Mouse (Mus musculus) megakaryocyte progenitor cell, adult 5-6 weeks (primary cell): ENCODE results near the gene Ccnt1. TPM values are rescaled to one million over a fixed set of nuclear protein-coding genes. Genes with fewer than 3 reads are reported as not detected.
"Not testable (repeated sequence)": the region's sequence is repeated elsewhere in the genome, so short reads cannot be mapped to it uniquely, and the experiment has no call there.

ENCODE experiments used
- ATAC-seq: replicated peaks from 2 replicates; pipeline ENCODE4 v1.8.0; 2016; ENCODE audit warnings: mild to moderate bottlenecking, moderate TSS enrichment, inconsistent platforms; ENCODE audit not compliant: poor library complexity
- total RNA-seq, 2 experiments: library from RNA; stranded (forward) in 1 of 2; stranded (reverse) in 1 of 2; fragments of 157-497, 149-512 nt in 1 of 2; fragments of 200-1000 nt in 1 of 2; gene quantifications; 2 replicates each; pipeline versions ENCODE4 v1.2.3 to v1.2.4; 2015 to 2017

Gene Ccnt1
- total RNA-seq, 2 experiments from 2014 or later, result 54.1 to 57.8 TPM

GRCm38 (mm10) chr15:98555881-98556280 lies 14.8 kb downstream of the Ccnt1 start:
- no peak for ATAC-seq

DNA sequence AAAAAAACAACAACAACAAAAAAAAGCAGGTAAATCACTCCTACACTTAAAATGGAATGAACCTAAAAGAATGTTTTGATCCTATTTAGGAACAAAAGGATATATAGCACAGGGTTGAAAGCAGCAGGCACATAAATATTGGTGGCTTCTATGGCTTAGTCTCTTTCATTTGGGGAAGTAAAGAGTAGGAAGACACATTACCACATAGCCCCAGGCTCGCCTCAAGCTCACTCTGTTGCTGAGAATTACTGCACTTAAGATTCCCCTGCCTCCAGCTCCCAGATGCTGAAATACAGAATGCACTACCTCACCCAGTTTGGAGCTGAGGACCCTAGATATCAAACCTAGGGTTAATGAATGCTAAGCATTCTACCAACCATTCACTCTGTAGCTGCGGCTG lies 18.0 kb downstream of the Ccnt1 start:
- ATAC-seq, result peak; percentile 44; the same call in 1 of the 2 replicates

DNA sequence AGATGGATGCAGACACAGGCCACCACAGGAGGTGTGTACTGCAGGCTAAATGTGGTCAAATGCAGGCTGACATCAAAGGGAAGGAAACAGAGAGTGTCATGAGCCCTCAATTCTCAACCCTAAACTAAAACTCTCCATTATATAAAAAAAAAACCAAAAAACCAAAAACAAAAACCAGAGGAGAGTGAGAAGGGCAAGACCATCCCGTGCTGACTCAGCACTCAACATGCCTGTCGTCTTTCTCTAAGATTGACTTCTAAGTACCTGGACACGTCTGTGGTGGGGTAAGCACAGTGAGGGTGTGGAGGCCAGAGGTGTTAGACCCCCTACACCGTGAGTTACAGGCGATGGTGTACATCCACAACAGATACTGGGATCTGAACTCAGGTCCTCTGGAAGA lies 23.9 kb downstream of the Ccnt1 start:
- no peak for ATAC-seq

- ATAC-seq, result no peak
Observed at GRCm38 (mm10) chr15:98545151-98545550, 25.6 kb downstream of the Ccnt1 start.

- ATAC-seq, result no peak
Observed at GRCm38 (mm10) chr15:98543341-98543740, 27.4 kb downstream of the Ccnt1 start.

DNA sequence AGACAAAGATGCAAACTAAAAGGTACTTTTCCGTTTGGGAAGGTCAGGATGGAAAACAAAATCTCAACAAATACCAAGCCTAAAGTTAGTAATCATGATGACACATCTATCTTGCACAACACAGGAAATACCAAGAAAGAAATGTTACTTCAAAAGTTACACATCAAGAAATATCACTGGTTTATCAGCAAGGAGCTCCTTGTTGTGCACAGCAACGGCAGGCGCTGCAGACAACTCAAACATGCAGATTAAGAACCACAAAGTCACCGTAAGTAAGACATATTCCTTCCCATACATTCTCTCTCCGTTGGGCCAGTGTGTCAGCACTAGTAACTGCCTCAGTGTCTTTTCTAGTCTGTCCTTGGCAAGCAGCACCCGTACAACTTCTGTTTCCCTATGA lies 29.7 kb downstream of the Ccnt1 start:
- ATAC-seq, result peak; percentile 92

- ATAC-seq, result no peak
Observed at GRCm38 (mm10) chr15:98537923-98538322, 32.8 kb downstream of the Ccnt1 start.

- ATAC-seq, result no peak
Observed at GRCm38 (mm10) chr15:98536828-98537510, 33.8 kb downstream of the Ccnt1 start.

DNA sequence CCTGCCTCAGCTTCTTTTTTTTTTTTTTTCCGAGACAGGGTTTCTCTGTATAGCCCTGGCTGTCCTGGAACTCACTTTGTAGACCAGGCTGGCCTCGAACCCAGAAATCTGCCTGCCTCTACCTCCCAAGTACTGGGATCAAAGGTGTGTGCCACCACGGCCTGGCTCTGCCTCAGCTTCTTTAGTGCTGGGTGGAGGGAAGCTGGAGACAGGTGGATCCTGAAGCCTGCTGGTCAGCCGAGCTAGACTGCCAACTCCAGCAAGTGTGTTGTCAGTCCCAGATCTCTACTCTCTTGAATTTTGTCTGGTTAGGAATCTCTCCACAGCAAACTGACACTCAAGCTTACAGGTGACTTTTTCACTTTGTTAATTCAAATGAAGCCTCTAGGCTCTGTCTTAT lies 34.8 kb downstream of the Ccnt1 start:
- ATAC-seq, result no peak

GRCm38 (mm10) chr15:98533881-98534627 lies 36.7 kb downstream of the Ccnt1 start, which contains the start of gene Kansl2:
Gene Kansl2, minus strand, starts transcription at chr15:98534264.
- peak; percentile 96 for ATAC-seq

DNA sequence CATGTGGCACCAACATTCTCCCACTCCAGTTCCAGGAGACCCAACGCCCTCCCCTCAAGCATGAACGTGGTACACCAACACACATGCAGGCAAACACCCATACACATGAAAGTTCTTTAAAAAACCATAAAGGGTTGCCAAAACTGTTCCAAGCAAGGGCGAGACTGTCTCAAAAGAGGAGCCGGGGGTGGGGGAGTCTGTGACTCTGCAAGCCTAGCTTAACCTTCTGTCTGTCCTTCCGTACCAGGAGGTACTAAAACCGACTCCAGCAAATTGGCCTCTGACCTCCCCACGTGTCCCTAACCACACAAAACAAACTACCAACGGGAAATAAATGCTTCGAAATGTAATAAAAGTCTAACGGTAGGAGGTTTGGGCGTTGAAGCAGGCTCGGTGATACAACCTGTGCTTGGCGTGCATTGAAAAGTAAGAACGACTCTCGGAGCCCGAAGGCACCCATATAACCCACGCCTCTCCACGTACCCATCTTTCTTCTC lies 37.6 kb downstream of the Ccnt1 start:
- ATAC-seq, result no peak

DNA sequence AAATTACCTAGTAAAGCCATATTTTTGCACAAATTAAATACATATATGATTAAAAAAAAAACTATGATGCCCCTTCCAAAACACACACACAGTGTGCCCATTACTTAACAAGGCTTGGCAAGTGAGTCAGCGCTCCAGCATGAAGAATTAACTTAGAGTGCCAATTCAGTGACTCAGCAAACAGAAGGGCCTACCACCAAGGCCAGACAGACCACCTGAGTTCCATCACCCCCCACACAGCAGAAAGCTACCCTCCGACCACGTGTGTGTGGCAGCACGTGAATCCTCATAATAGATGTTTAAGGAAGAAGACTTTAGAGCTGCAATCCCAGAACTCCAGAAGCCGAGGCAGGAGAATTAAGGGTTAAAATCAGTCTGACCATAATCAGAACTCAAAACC lies 38.4 kb downstream of the Ccnt1 start:
- ATAC-seq, result 0 out of 2 replicates have a peak, but pooled peaks have one; percentile 10

- ATAC-seq, result no peak
Observed at GRCm38 (mm10) chr15:98528066-98528563, 42.6 kb downstream of the Ccnt1 start.

DNA sequence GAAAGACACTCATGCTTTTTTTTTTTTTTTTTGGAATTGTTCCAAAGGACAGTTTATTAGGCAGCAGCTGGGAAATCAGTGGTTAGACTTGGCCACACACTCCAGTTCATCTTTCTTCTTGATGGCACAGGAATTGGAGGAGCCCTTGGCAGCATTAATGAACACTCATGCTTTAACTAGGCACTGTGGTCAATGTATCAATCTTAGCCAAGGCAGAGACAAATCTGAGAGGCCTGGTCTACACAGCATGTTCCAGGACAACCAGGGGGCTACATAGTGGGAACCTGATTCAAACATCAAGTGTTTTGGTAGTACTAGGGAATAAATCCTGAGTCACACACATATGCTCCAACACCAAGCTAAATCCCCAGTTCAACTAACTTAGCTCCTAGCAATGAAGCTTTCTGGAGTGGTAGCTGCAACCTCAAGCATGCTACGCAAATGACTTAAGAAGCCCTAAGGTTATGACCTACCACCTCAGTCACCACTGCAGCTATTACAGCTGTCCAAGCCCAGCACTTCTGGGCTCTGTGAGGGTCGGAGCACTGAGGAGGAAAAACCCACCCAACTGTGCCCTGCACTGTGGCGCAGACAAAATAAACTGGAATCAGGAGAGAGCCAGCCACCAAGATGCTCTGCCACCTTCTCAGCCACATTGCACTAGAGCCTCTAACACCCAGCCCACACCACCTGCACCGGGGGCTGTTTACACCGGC lies 43.5 kb downstream of the Ccnt1 start:
- no peak for ATAC-seq

- peak; percentile 46; the same call in 1 of the 2 replicates for ATAC-seq
Observed at GRCm38 (mm10) chr15:98526057-98526456, 44.7 kb downstream of the Ccnt1 start.

DNA sequence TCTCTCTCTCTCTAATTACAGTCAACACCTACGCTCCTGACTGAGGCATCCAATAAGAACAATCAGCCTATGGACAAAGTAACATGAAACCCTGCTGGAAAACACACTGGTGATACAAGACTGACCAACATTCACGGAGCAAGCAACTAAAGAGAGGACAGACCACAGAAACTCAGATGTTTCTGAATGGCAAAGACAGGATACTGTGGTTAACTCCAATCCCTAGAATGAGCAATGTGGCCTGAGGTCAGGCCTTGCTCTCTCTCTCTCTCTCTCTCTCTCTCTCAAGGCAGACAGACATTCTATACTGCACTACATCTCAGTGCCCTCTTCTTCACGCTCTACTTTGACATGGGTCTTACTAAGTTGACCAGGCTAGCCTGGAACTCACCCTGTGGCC lies 49.5 kb downstream of the Ccnt1 start:
- no peak for ATAC-seq

GRCm38 (mm10) chr15:98517380-98518355 lies 53.1 kb downstream of the Ccnt1 start:
- ATAC-seq, result peak; percentile 71

DNA sequence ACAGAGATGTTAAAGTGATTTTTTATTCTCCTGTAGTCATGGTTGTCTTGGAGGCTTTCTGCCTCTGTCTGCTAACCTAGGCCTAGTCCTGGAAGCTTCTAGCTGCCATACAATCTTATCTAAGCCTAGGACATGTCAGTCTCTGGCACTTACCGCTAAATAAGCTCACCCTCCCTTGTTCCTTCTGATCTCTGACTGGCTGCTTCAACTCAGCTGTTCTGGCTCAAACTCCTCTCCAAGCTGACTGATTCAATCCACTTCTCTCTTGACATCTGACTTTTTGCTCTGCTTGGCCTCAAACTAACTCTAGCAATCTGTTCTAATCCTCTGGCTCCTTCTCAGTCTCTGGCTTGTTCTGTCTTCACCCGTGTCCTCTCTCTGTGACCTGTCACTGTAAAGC lies 55.9 kb downstream of the Ccnt1 start:
- ATAC-seq, result not testable (repeated sequence)

DNA sequence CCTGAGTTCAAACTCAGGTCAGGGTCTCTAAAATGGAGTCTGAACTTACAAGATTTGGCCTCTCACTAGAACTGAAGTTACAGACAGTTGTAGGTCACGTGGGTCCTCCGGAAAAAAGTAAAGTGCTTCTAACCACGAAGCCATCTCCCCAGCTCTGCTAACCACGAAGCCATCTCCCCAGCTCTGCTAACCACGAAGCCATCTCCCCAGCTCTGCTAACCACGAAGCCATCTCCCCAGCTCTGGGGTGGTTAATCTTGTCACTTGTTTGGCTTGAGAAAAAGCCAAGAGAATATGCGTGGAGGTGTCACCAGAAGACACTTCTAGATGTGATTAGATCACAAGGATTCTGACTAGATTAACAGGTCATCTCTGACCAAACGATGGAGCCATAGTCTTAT lies 56.6 kb downstream of the Ccnt1 start:
- ATAC-seq, result peak; percentile 18; the same call in 1 of the 2 replicates

- ATAC-seq, result not testable (repeated sequence)
Observed at GRCm38 (mm10) chr15:98513676-98514075, 57.0 kb downstream of the Ccnt1 start.
